Mouse (Mus musculus): ENCODE measurements around the gene Tmc1. TPM values are rescaled to one million over a fixed set of nuclear protein-coding genes. Genes with fewer than 3 reads are reported as not detected.

The Tmc1 gene
- total and polyA plus RNA-seq, 3 experiments: 0.11 to 0.27 TPM; not detected in 1

DNA sequence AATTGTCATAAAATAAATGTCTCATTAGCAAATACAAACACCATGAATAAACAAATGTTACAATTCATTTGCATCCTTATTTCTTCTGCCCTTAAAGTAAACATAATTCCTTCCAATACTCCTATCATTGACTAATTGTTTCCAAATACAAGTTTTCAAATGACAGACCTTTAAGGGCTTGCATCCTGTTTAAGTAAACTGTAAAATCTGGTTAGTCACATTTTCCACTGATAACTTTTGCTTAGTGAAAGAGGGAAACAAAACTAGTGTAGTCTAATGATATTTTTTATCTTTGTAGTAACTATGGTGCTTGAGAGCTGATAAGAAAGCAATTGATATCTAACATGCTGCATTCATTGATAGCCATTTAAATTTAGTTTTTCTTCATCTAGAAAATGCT, 154.5 kb downstream of the Tmc1 start:
- dilution Hi-C loops (cut with MboI; ENCODE audit: extremely low pct_ligation_motif_present, extremely low pct_unique_long_range_greater_than_20kb, low sequenced_read_pairs): no loop called here
- H3K4me2 ChIP-seq (ENCODE audit: insufficient read depth, low read depth, poor library complexity, severe bottlenecking): no peak overlapping the region
- H3K36me3 ChIP-seq (replicated peaks in 1 of 2; ENCODE audit: control insufficient read depth in 1 of 2, insufficient read depth in 1 of 2, low read length in 1 of 2): no peaks in the 10 kb centered on the region
- peaks cover 4 to 19% of the 10 kb centered on the region in 2 experiments; a peak in 2 of 4 replicates for H3K4me1 ChIP-seq (ENCODE audit: control insufficient read depth in 1 of 2, insufficient read depth in 2 of 2)
- H3K79me2 ChIP-seq (replicated peaks; ENCODE audit: control insufficient read depth, extremely low read depth, insufficient read depth, poor library complexity, severe bottlenecking): no peaks in the 10 kb centered on the region
- no peaks in the 10 kb centered on the region for H3K9me3 ChIP-seq (replicated peaks; ENCODE audit: low read length)
- DNase-seq (ENCODE audit: extremely low read depth): peak; percentile 47
- no peak overlapping the region for H3K27ac ChIP-seq (ENCODE audit: insufficient read depth, low read depth)
- in situ Hi-C loops (cut with MboI; ENCODE audit: low pct_ligation_motif_present, low pct_unique_long_range_greater_than_20kb, low sequenced_read_pairs): no loop called here
- H3K9ac ChIP-seq (ENCODE audit: insufficient read depth, low read depth): no peak overlapping the region
- no peak overlapping the region for H3K4me3 ChIP-seq (replicated peaks in 1 of 3; ENCODE audit: low read depth in 2 of 3, low read length in 2 of 3, poor library complexity in 1 of 3)
- no peaks in the 10 kb centered on the region for H3K27me3 ChIP-seq (replicated peaks)
- TF ChIP-seq BHLHE40 (IDR thresholded peaks at IDR 0.05; ENCODE audit: low read depth, low read length): 0 out of 2 replicates have a peak, but pooled peaks have one; percentile 24
- TF ChIP-seq USF1 (IDR thresholded peaks at IDR 0.05; ENCODE audit: low read depth, low read length): no peak
- TF ChIP-seq IRF4 (IDR thresholded peaks at IDR 0.05; ENCODE audit: low read depth, low read length): peak; percentile 67; the same call in 1 of the 2 replicates
- peak; percentile 92 for TF ChIP-seq JUND (conservative IDR thresholded peaks at IDR 0.05; ENCODE audit: low read depth, low read length)
- TF ChIP-seq NRF1 (IDR thresholded peaks at IDR 0.05; ENCODE audit: low read depth, low read length): no peak
- TF ChIP-seq JUN (IDR thresholded peaks at IDR 0.05; ENCODE audit: insufficient read depth, low read depth, low read length): peak; percentile 92
- TF ChIP-seq EP300 (IDR thresholded peaks at IDR 0.05; ENCODE audit: low read length): peak; percentile 80

DNA sequence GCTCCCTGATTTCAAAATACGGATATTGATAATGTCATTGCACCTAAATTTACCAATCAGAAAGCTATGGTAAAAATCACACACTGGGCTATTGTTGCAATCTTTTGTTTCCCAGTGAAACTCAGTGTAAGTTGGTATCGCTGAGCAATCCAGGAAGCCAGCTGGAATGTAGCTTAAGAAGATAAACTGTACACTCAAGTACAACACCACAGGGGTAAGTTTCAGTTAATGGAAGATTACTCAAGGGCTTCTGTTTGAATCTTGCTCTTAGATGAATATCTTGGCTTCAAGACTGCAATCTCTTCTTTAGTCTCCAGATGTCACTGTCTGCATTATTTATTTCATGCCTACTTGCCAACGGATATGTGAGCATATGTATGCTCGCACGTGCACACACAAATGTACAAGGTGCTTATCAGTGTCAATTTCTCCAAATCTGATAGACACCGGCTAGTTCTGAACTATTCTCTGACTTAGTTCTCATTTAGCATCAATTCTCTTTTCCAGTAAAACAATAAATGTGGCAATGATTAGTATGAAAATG, 156.4 kb downstream of the Tmc1 start:
- DNase-seq (ENCODE audit: extremely low read depth): peak; percentile 41
- no peaks in the 10 kb centered on the region for H3K27me3 ChIP-seq (replicated peaks)
- H3K9me3 ChIP-seq (replicated peaks; ENCODE audit: low read length): no peaks in the 10 kb centered on the region
- H3K4me1 ChIP-seq (ENCODE audit: control insufficient read depth in 1 of 2, insufficient read depth in 2 of 2): peaks cover 4 to 20% of the 10 kb centered on the region in 2 experiments; a peak in 2 of 4 replicates
- no peaks in the 10 kb centered on the region for H3K79me2 ChIP-seq (replicated peaks; ENCODE audit: control insufficient read depth, extremely low read depth, insufficient read depth, poor library complexity, severe bottlenecking)
- in situ Hi-C loops (cut with MboI; ENCODE audit: low pct_ligation_motif_present, low pct_unique_long_range_greater_than_20kb, low sequenced_read_pairs): no loop called here
- H3K27ac ChIP-seq (ENCODE audit: insufficient read depth, low read depth): no peak overlapping the region
- H3K36me3 ChIP-seq (replicated peaks in 1 of 2; ENCODE audit: control insufficient read depth in 1 of 2, insufficient read depth in 1 of 2, low read length in 1 of 2): no peaks in the 10 kb centered on the region
- TF ChIP-seq E2F4 (IDR thresholded peaks at IDR 0.05; ENCODE audit: insufficient replicate concordance, low read depth, low read length): no peak
- TF ChIP-seq JUN (IDR thresholded peaks at IDR 0.05; ENCODE audit: insufficient read depth, low read depth, low read length): no peak
- TF ChIP-seq MAX (IDR thresholded peaks at IDR 0.05; ENCODE audit: low read length): peak; percentile 61
- no peak for TF ChIP-seq TBP (conservative IDR thresholded peaks at IDR 0.05; ENCODE audit: low read depth, low read length)
- TF ChIP-seq CTCF (conservative IDR thresholded peaks at IDR 0.05 in 1 of 2, IDR thresholded peaks at IDR 0.05 in 1 of 2; ENCODE audit: low read depth in 2 of 2, low read length in 2 of 2): peak in 1 of 2 experiments; percentile 75; a peak in 3 of 4 replicates
- peak; percentile 90 for TF ChIP-seq RAD21 (IDR thresholded peaks at IDR 0.05; ENCODE audit: low read depth, low read length)
- TF ChIP-seq GABPA (IDR thresholded peaks at IDR 0.05; ENCODE audit: insufficient replicate concordance, low read depth, low read length): no peak
- TF ChIP-seq ZKSCAN1 (IDR thresholded peaks at IDR 0.05; ENCODE audit: borderline replicate concordance, low read depth, low read length): no peak
- TF ChIP-seq POLR2AphosphoS2 (IDR thresholded peaks at IDR 0.05; ENCODE audit: low read depth, low read length): no peak
- TF ChIP-seq ETS1 (conservative IDR thresholded peaks at IDR 0.05; ENCODE audit: low read depth, low read length): no peak; the same call in 1 of the 2 replicates
- TF ChIP-seq MAZ (IDR thresholded peaks at IDR 0.05; ENCODE audit: low read depth, low read length): no peak
- TF ChIP-seq MYC (IDR thresholded peaks at IDR 0.05; ENCODE audit: low read depth, low read length): peak; percentile 87
- TF ChIP-seq PAX5 (IDR thresholded peaks at IDR 0.05; ENCODE audit: low read length): no peak
- no peak for TF ChIP-seq NELFE (IDR thresholded peaks at IDR 0.05; ENCODE audit: low read depth, low read length)
- no peak for TF ChIP-seq ZC3H11A (IDR thresholded peaks at IDR 0.05; ENCODE audit: low read depth, low read length)
- TF ChIP-seq SMC3 (IDR thresholded peaks at IDR 0.05; ENCODE audit: low read depth, low read length): peak; percentile 64
- peak; percentile 99 for TF ChIP-seq BHLHE40 (IDR thresholded peaks at IDR 0.05; ENCODE audit: low read depth, low read length)
- TF ChIP-seq ELF1 (IDR thresholded peaks at IDR 0.05; ENCODE audit: low read depth, low read length): no peak
- no peak for TF ChIP-seq MEF2A (IDR thresholded peaks at IDR 0.05; ENCODE audit: borderline replicate concordance, low read depth, low read length)
- TF ChIP-seq KAT2A (IDR thresholded peaks at IDR 0.05; ENCODE audit: insufficient replicate concordance, low read length): no peak
- no peak for TF ChIP-seq POLR2A (IDR thresholded peaks at IDR 0.05; ENCODE audit: low read depth, low read length)
- TF ChIP-seq USF1 (IDR thresholded peaks at IDR 0.05; ENCODE audit: low read depth, low read length): no peak
- no peak for TF ChIP-seq TCF12 (IDR thresholded peaks at IDR 0.05; ENCODE audit: low read depth, low read length)
- H3K9ac ChIP-seq (ENCODE audit: insufficient read depth, low read depth): no peak overlapping the region
- no peak overlapping the region for H3K4me2 ChIP-seq (ENCODE audit: insufficient read depth, low read depth, poor library complexity, severe bottlenecking)
- dilution Hi-C loops (cut with MboI; ENCODE audit: extremely low pct_ligation_motif_present, extremely low pct_unique_long_range_greater_than_20kb, low sequenced_read_pairs): no loop called here
- no peak overlapping the region for H3K4me3 ChIP-seq (replicated peaks in 1 of 3; ENCODE audit: low read depth in 2 of 3, low read length in 2 of 3, poor library complexity in 1 of 3)

Data from CH12.LX (cell line).